Mouse (Mus musculus): Measurements from ENCODE around the gene Fchsd2.

DNA sequence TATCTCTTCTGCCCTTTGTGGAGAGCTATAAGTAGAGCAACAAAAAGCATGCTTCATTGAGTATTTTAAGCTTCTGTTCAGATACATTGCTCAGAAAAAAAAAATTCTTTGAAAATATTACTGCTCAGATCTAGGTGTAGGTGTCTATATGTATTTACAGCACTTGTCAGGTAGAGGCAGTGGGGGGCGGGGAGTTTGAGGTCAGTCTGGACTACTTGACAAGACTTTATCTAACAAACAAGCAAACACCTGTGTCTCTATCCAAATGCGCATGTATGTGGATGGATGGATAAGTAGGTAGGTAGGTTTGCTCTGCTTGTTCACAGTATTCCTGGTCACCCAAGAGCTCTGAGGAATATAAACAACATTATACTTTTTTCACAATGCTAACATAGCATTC lies 40.9 kb downstream of the Fchsd2 start:
- TF ChIP-seq POLR2A (IDR thresholded peaks at IDR 0.05; ENCODE audit: borderline replicate concordance, extremely low read depth, insufficient read depth, insufficient read length, poor library complexity, severe bottlenecking) = no peak
- TF ChIP-seq CTCF (IDR thresholded peaks at IDR 0.05; ENCODE audit: borderline replicate concordance, extremely low read depth, insufficient read depth, insufficient read length) = no peak

Measured in brain, embryonic 14.5 days (tissue).